In genomic region chr6:47835984-47836521, GRCm38 (mm10) we compare ENCODE assay signal across 8 mouse cellular contexts. TPM values are rescaled to one million over a fixed set of nuclear protein-coding genes. Genes with fewer than 3 reads are reported as not detected.
DNase-seq lines count a peak whose midpoint lies in the region; ATAC-seq and TF ChIP-seq lines count a peak whose summit lies in the region.

No protein-coding gene starts in this region.

- under 1% methylated on average over 49 of the region's 49 CpGs for WGBS in hindbrain, postnatal 0 days

- H3K27ac ChIP-seq in hindbrain, postnatal 0 days = peak overlapping the region; percentile 99

- no peaks in the 10 kb centered on the region for H3K27me3 ChIP-seq in hindbrain, postnatal 0 days (ENCODE audit: insufficient read depth, low read length)

- ATAC-seq in hindbrain, postnatal 0 days = peak; percentile 83
- ATAC-seq in megakaryocyte, adult 5-6 weeks (ENCODE audit: poor library complexity, severe bottlenecking) = peak; percentile 60

- H3K36me3 ChIP-seq in hindbrain, postnatal 0 days (ENCODE audit: insufficient read depth, low read length) = 0 out of 2 replicates have a peak, but pooled peaks cover 6% of the 10 kb centered on the region

- peaks cover 8% of the 10 kb centered on the region for H3K4me1 ChIP-seq in hindbrain, postnatal 0 days (ENCODE audit: insufficient read depth, low read length)

- peak overlapping the region; percentile 80 for H3K4me2 ChIP-seq in hindbrain, postnatal 0 days (ENCODE audit: low read depth, low read length)

- no peaks in the 10 kb centered on the region for H3K9me3 ChIP-seq in hindbrain, postnatal 0 days (ENCODE audit: low read length)

- TF ChIP-seq CTCF in hindbrain, postnatal 0 days (IDR thresholded peaks at IDR 0.05; ENCODE audit: low read depth) = no peak

- H3K4me3 ChIP-seq in hindbrain, postnatal 0 days (ENCODE audit: low read length) = peak overlapping the region; percentile 92

- H3K9ac ChIP-seq in hindbrain, postnatal 0 days (replicated peaks; ENCODE audit: low read length) = peak overlapping the region; percentile 98

- peak; percentile 67 for DNase-seq in R1 (ENCODE audit: low read depth, low spot score)
- DNase-seq in cerebellum, postnatal 10 days = peak; percentile 82 to 84
- peak; percentile 28 to 52 for DNase-seq in frontal cortex, postnatal 10 days (ENCODE audit: low spot score in 2 of 2)
- DNase-seq in hindbrain, postnatal 0 days (ENCODE audit: low spot score) = peak; percentile 78
- peak; percentile 24 to 49 for DNase-seq in left cerebral cortex, adult 8-10 months (ENCODE audit: low spot score in 2 of 2)
- DNase-seq in right cerebral cortex, adult 18-20 months = peak; percentile 28
- DNase-seq in urinary bladder, postnatal 14 days (ENCODE audit: low spot score) = peak; percentile 46

RNA-seq across cellular contexts. Expression of gene Zfp398, which starts 0.6 kb away (rescaled TPM):
- 24.2 and 25.1 TPM in 2 replicates for total RNA-seq in hindbrain, postnatal 0 days (2014; rRNA removed)
- 12.6 and 13.0 TPM in 2 replicates for polyA plus RNA-seq in hindbrain, postnatal 0 days (2015; fragmentation: Nextera tagmentation; extraction: Ambion mirVana)
- total RNA-seq in left cerebral cortex, adult 8-10 months (2022) = 10 to 100 TPM; 19.2 to 24.5 (median 20.1) TPM
- total RNA-seq in megakaryocyte, adult 5-6 weeks (2015) = 10.1 and 10.4 TPM in 2 replicates
- 10.5 and 15.6 TPM in 2 replicates for total RNA-seq in megakaryocyte, adult 5-6 weeks (2017)

RNA-seq across cellular contexts. Expression of gene Zfp786, which starts 5.4 kb away (rescaled TPM):
- 16.6 and 17.7 TPM in 2 replicates for total RNA-seq in hindbrain, postnatal 0 days (2014; rRNA removed)
- polyA plus RNA-seq in hindbrain, postnatal 0 days (2015; fragmentation: Nextera tagmentation; extraction: Ambion mirVana) = 6.3 and 6.6 TPM in 2 replicates
- 1 to 10 TPM; 5.5 to 7.1 (median 6.1) TPM for total RNA-seq in left cerebral cortex, adult 8-10 months (2022)
- total RNA-seq in megakaryocyte, adult 5-6 weeks (2015) = 0.05 TPM in 1 of 2 replicates, not detected in the other
- total RNA-seq in megakaryocyte, adult 5-6 weeks (2017) = not detected in 2 replicates

RNA-seq across cellular contexts. Expression of gene Pdia4, which starts 22.8 kb away (rescaled TPM):
- total RNA-seq in hindbrain, postnatal 0 days (2014; rRNA removed) = 75.0 and 100 TPM in 2 replicates
- polyA plus RNA-seq in hindbrain, postnatal 0 days (2015; fragmentation: Nextera tagmentation; extraction: Ambion mirVana) = 90.0 and 93.4 TPM in 2 replicates
- 10 to 100 TPM; 42.0 to 49.3 (median 47.7) TPM for total RNA-seq in left cerebral cortex, adult 8-10 months (2022)
- 50.6 and 54.3 TPM in 2 replicates for total RNA-seq in megakaryocyte, adult 5-6 weeks (2015)
- 166 TPM in 2 replicates for total RNA-seq in megakaryocyte, adult 5-6 weeks (2017)

RNA-seq across cellular contexts. Expression of gene Zfp282, which starts 41.0 kb away (rescaled TPM):
- total RNA-seq in hindbrain, postnatal 0 days (2014; rRNA removed) = 41.8 and 43.8 TPM in 2 replicates
- 14.4 and 15.5 TPM in 2 replicates for polyA plus RNA-seq in hindbrain, postnatal 0 days (2015; fragmentation: Nextera tagmentation; extraction: Ambion mirVana)
- total RNA-seq in left cerebral cortex, adult 8-10 months (2022) = 10 to 100 TPM; 11.0 to 13.4 (median 11.8) TPM
- total RNA-seq in megakaryocyte, adult 5-6 weeks (2015) = 4.6 and 5.3 TPM in 2 replicates
- 8.4 and 10.7 TPM in 2 replicates for total RNA-seq in megakaryocyte, adult 5-6 weeks (2017)

Comparison
In these comparisons a context has a peak if more than half of its experiments do, and no peak if none do; other contexts are left out.
1. Peak in every context shown above with its lines: DNase-seq, ATAC-seq, H3K4me3 ChIP-seq and H3K27ac ChIP-seq.
2. DNase-seq: peak in every context shown above with its lines; median percentile 83 in cerebellum, postnatal 10 days; 78 in hindbrain, postnatal 0 days; 67 in R1; 46 in urinary bladder, postnatal 14 days; 40 in frontal cortex, postnatal 10 days; 36 in left cerebral cortex, adult 8-10 months; 28 in right cerebral cortex, adult 18-20 months.
3. RNA of gene Zfp786, which starts 5.4 kb away (total RNA-seq): 16.6 to 17.7 TPM in hindbrain, postnatal 0 days and 5.5 to 7.1 TPM in left cerebral cortex, adult 8-10 months; 0.05 TPM in megakaryocyte, adult 5-6 weeks; every median in the first group is over 4 times any median in the second.